Mouse (Mus musculus): Measurements from ENCODE around the gene Gtf3c1.

- TF ChIP-seq CTCF (conservative IDR thresholded peaks at IDR 0.05; ENCODE audit: insufficient read depth, insufficient read length, low read depth, low read length), result no peak
- TF ChIP-seq POLR2A (IDR thresholded peaks at IDR 0.05; ENCODE audit: low read depth, low read length), result no peak
Measured at GRCm38 (mm10) chr7:125690516-125690915, 17.1 kb downstream of the Gtf3c1 start.
